Mouse (Mus musculus): Measurements from ENCODE around the gene Gm20481. TPM values are rescaled to one million over a fixed set of nuclear protein-coding genes. Genes with fewer than 3 reads are reported as not detected.
A peak's percentile ranks its signal among the peaks of the same experiment; 100 is the strongest.
"Not testable (repeated sequence)": the region's sequence is repeated elsewhere in the genome, so short reads cannot be mapped to it uniquely, and the experiment has no call there.

Gene Gm20481
- total and polyA plus RNA-seq, 2 experiments from 2014 or later = not detected

DNA sequence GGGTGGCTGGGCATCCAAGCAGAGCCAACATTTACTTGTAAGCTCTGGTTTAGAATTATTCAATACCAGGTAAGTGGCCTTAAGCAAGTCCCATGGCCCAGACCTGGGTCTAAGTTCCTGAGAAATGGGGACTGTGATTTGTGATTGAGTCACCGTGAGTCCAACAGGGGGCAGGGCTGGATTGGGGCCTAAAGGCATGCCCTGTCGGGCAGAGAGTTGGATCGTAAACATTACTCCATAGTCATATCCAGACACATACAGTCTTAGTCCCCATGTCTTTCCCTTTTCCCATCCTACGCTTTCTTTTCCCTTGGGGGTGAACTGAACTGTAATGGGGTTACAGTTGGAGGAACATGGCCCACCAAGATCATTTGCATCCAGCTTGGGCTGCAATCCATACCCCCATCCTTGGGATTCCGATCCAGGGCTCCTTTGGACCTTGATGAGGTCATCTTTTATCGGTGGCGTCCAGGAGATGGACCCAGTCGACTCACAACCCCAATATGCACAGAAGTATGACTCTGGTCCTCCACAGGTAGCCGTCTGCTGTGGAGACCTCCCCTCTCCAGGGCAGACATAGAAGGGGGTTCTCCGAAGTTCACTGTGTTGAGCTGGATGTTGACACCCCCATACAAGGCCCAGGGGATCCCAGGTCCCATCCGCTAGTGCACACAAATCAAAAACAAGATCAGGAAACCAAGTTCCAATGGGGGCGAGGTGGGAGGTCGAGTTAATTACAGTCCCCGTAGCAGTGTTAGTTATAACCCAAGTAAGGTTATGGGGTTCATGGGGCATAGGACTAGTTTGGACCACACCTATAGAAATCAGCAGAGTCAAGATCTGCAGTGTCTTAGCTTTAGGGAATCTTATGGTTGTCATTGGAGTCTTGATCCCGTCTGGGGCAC is 29.1 kb downstream of the Gm20481 start:
- no peak overlapping the region for H3K27ac ChIP-seq
- no peak overlapping the region for H3K4me3 ChIP-seq (ENCODE audit: low read length)
- H3K27me3 ChIP-seq (ENCODE audit: insufficient read depth, low read length) = no peaks in the 10 kb centered on the region
- no peak for TF ChIP-seq CTCF (IDR thresholded peaks at IDR 0.05; ENCODE audit: low read depth)
- ATAC-seq (no peak), DNase-seq (ENCODE audit: low spot score) (no peak)
- no peaks in the 10 kb centered on the region for H3K36me3 ChIP-seq (ENCODE audit: insufficient read depth, low read length)
- H3K9me3 ChIP-seq (ENCODE audit: low read length) = no peaks in the 10 kb centered on the region
- WGBS = 93% methylated on average over 15 of the region's 15 CpGs
- H3K4me2 ChIP-seq (ENCODE audit: low read depth, low read length) = no peak overlapping the region
- H3K4me1 ChIP-seq (ENCODE audit: insufficient read depth, low read length) = peaks cover 6% of the 10 kb centered on the region
- no peak overlapping the region for H3K9ac ChIP-seq (replicated peaks; ENCODE audit: low read length)

DNA sequence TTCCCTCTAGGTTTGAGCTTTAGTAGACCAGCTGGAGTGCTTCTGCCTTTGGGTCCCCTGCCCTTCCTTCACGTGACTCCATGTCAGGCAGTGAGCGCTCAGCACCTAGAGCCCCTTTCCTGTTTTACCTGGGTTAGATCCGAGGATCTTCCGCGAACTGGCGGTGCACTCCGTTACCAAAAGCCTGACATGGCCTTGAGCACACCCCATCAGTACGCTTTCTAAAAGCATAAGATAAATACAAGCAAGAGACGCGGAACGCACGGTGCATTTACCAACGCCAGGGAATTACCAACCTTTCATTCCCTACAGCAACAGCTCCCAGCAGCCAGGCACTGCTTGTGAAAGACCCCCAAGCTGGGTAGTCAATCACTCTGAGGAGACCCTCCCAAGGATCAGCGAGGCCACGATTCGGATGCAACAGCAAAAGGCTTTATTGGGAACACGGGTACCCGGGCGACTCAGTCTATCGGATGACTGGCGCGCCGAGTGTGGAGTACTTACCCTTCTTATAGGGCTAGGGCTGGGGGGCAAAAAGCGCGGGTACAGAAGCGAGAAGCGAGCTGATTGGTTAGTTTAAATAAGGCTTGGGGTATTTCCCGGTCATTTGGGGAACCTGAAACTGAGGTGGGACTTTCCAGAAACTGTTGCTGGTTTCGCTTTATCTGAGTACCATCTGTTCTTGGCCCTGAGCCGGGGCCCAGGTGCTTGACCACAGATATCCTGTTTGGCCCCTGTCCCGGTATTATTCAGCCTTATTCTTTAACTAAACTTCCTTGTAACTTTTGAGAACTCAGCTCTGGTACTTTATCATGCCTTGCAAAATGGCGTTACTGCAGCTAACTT is 30.4 kb downstream of the Gm20481 start:
- peak overlapping the region; percentile 96 for H3K27ac ChIP-seq
- DNase-seq (ENCODE audit: low spot score); H3K4me1 ChIP-seq (ENCODE audit: insufficient read depth, low read length); ATAC-seq; H3K27me3 ChIP-seq (ENCODE audit: insufficient read depth, low read length); H3K36me3 ChIP-seq (ENCODE audit: insufficient read depth, low read length); H3K9me3 ChIP-seq (ENCODE audit: low read length): not testable (repeated sequence)
- WGBS = 16% methylated on average over 29 of the region's 32 CpGs
- peak overlapping the region; percentile 70; the same call in 1 of the 2 replicates for H3K9ac ChIP-seq (replicated peaks; ENCODE audit: low read length)
- H3K4me3 ChIP-seq (ENCODE audit: low read length) = peak overlapping the region; percentile 70
- peak overlapping the region; percentile 92 for H3K4me2 ChIP-seq (ENCODE audit: low read depth, low read length)

DNA sequence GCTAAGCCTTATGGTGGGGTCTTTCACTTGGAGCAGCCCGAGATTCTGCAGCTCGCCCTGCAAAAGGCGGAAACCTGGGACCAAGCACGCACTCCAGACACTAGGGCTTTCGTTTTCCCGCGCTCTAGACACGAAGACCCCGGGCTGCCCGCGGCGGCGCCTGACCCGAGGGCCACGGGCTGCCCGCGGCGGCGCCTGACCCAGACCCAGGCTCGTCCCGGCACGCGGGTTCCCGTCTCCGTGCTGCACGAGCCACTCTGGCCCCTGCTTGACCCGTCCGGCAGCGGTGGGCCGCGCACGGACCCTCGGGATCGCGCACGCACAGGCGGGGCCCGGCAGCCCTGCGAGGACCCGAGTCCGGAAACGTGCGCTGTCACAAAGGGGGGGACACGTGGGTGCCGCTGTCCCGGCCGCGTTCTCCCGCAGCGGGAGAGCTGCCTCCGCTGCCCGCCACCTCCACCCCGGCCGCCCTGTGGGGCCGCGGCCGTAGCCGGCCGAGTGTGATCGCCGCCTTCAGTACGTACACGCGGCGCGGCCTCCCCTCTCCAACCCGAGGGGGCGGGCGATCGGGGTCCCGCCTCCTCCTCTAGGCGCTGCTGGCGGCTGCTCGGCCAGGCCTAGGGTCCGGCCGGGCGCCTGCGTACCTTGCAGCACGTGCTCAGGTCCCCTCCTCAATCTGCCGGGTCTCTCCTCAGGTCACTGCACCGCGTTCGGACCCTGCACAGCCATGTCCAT is 31.2 kb downstream of the Gm20481 start, which contains the start of gene Vars:
Gene Vars, plus strand, starts transcription at position 271 of the 735 bp plus-strand sequence.
- Histone ChIP-seq H3K9ac (replicated peaks; ENCODE audit: low read length) (peak within 1 kb of the TSS; percentile 70), H3K27me3 (ENCODE audit: insufficient read depth, low read length) (no peaks in the 10 kb centered on the region), H3K36me3 (ENCODE audit: insufficient read depth, low read length) (peaks cover 13% of the 10 kb centered on the region), H3K4me1 (ENCODE audit: insufficient read depth, low read length) (peaks cover 6% of the 10 kb centered on the region), H3K9me3 (ENCODE audit: low read length) (no peaks in the 10 kb centered on the region), H3K27ac (peak within 1 kb of the TSS; percentile 96), H3K4me3 (ENCODE audit: low read length) (peak within 1 kb of the TSS; percentile 70), H3K4me2 (ENCODE audit: low read depth, low read length) (peak within 1 kb of the TSS; percentile 92)
- peak; percentile 90 for DNase-seq (ENCODE audit: low spot score)
- ATAC-seq = peak; percentile 91
- under 1% methylated on average over 75 of the region's 83 CpGs for whole genome bisulfite sequencing
- no peak for TF ChIP-seq CTCF (IDR thresholded peaks at IDR 0.05; ENCODE audit: low read depth)

DNA sequence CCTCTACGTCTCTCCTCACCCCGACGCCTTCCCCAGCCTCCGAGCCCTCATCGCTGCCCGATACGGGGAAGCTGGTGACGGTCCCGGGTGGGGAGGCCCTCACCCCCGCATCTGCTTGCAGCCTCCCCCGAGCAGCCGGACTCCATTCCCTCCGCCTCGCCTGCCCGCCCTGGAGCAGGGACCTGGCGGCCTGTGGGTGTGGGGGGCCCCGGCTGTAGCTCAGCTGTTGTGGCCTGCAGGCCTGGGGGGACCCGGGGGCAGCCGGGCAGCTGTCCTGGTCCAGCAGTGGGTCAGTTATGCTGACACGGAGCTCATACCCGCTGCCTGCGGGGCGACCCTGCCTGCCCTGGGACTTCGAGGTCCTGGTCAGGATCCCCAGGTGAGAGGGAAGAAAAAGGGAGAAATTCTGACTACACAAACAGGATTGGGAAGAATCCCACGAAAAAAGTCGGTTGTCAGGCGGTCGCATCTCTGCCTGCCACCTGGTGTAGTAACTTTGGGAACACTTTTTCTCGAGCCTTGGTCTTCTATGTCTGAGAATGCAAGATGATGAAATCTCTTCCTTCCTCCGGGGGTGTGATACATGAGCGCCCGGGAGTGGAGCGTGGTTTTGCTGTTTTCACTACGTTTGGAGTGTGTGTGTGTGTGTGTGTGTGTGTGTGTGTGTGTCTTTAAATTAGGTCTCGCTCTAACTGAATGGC is 31.9 kb downstream of the Gm20481 start:
- no peak for TF ChIP-seq CTCF (IDR thresholded peaks at IDR 0.05; ENCODE audit: low read depth)
- H3K9me3 ChIP-seq (ENCODE audit: low read length) = no peaks in the 10 kb centered on the region
- H3K9ac ChIP-seq (replicated peaks; ENCODE audit: low read length) = peak overlapping the region; percentile 70
- peaks cover 13% of the 10 kb centered on the region for H3K36me3 ChIP-seq (ENCODE audit: insufficient read depth, low read length)
- ATAC-seq = no peak
- peak overlapping the region; percentile 70 for H3K4me3 ChIP-seq (ENCODE audit: low read length)
- H3K27ac ChIP-seq = peak overlapping the region; percentile 96
- no peaks in the 10 kb centered on the region for H3K27me3 ChIP-seq (ENCODE audit: insufficient read depth, low read length)
- WGBS = under 1% methylated on average over 35 of the region's 35 CpGs
- peaks cover 6% of the 10 kb centered on the region for H3K4me1 ChIP-seq (ENCODE audit: insufficient read depth, low read length)
- peak overlapping the region; percentile 92 for H3K4me2 ChIP-seq (ENCODE audit: low read depth, low read length)
- peak; percentile 50 for DNase-seq (ENCODE audit: low spot score)

DNA sequence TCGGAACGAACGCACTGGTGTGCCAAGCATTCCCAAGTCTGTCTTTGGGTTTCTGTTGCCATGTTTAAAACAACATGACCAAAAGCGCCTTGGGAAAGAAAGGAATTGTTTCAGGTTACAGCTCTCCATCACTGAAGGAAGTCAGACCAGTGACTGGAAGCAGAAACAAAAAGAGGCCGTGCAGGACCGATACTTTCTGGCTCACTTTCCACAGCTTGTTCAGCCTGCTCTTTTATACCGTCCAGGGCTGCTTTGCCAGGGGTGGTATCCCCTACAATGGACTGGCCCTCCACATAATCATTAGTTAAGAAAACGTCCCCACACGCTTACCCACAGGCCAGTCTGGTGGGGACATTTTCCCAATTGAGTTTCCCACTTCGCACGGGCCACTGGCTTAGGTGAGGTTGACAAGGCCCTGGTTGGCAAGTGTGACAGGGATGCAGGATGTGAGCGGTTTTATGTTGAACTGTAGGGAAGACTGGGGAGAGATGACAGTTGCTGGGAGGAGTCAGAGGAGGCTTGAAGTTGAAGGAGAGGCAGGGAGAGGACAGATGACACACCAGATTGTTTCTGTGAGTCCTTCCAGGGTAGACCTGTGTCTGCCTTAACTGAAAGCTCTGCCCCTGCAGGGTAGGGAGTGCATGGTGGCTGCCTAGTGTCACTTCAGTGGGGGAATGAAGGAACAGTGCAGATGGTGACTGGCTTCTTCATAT is 32.6 kb downstream of the Gm20481 start:
- no peak for ATAC-seq
- Histone ChIP-seq H3K4me1 (ENCODE audit: insufficient read depth, low read length) (peaks cover 6% of the 10 kb centered on the region), H3K9me3 (ENCODE audit: low read length) (no peaks in the 10 kb centered on the region), H3K9ac (replicated peaks; ENCODE audit: low read length) (peak overlapping the region; percentile 70), H3K4me2 (ENCODE audit: low read depth, low read length) (peak overlapping the region; percentile 92), H3K4me3 (ENCODE audit: low read length) (peak overlapping the region; percentile 70), H3K27ac (peak overlapping the region; percentile 7; the same call in 1 of the 2 replicates), H3K27me3 (ENCODE audit: insufficient read depth, low read length) (no peaks in the 10 kb centered on the region), H3K36me3 (ENCODE audit: insufficient read depth, low read length) (peaks cover 13% of the 10 kb centered on the region)
- 8% methylated on average over 12 of the region's 12 CpGs for WGBS
- TF ChIP-seq CTCF (IDR thresholded peaks at IDR 0.05; ENCODE audit: low read depth) = peak; percentile 2; the same call in 1 of the 2 replicates
- no peak for DNase-seq (ENCODE audit: low spot score)

Measured in hindbrain, postnatal 0 days (tissue).